Mouse (Mus musculus) hindbrain, embryonic 10.5 days (tissue): Measurements from ENCODE around the gene Mad2l1bp. TPM values are rescaled to one million over a fixed set of nuclear protein-coding genes. Genes with fewer than 3 reads are reported as not detected.

ENCODE experiments used
- DNase-seq: peaks from one replicate; pipeline ENCODE4 v3.0.0-alpha.2; 2017; ENCODE audit warnings: low spot score
- H3K27ac ChIP-seq: fragments of 300-500 bp; sonication (generic); 2 replicates; pipeline ENCODE4 v1.5.1; 2016; ENCODE audit warnings: mild to moderate bottlenecking, moderate library complexity
- H3K27me3 ChIP-seq: fragments of 300-500 bp; sonication (generic); 2 replicates; pipeline ENCODE4 v1.6.1; 2016; ENCODE audit warnings: mild to moderate bottlenecking; ENCODE audit not compliant: poor library complexity, insufficient read depth, severe bottlenecking
- H3K36me3 ChIP-seq: fragments of 300-500 bp; sonication (generic); 2 replicates; pipeline ENCODE4 v1.6.1; 2016; ENCODE audit warnings: mild to moderate bottlenecking, moderate library complexity
- H3K4me1 ChIP-seq: fragments of 300-500 bp; sonication (generic); replicated peaks from 2 replicates; pipeline ENCODE4 v1.6.1; 2016; ENCODE audit warnings: mild to moderate bottlenecking
- H3K4me3 ChIP-seq: fragments of 300-500 bp; sonication (generic); 2 replicates; pipeline ENCODE4 v1.5.1; 2016; ENCODE audit warnings: mild to moderate bottlenecking, moderate library complexity
- H3K9me3 ChIP-seq: fragments of 300-500 bp; sonication (generic); 2 replicates; pipeline ENCODE4 v1.6.1; 2016; ENCODE audit warnings: mild to moderate bottlenecking, moderate library complexity
- WGBS: fragments of 180-500 bp; shearing (Covaris S2); methylation state at CpG from one replicate; pipeline ENCODE4 v1.1.7; 2016; 5-methylcytosine and 5-hydroxymethylcytosine counted together
- polyA plus RNA-seq: library from polyadenylated mRNA; unstranded; fragments of >200 nt; fragmentation: Nextera tagmentation; extraction: Ambion mirVana; gene quantifications from 2 replicates; pipeline ENCODE4 v1.2.1, GENCODE M21; 2016

The Mad2l1bp gene
- 38.7 and 38.9 TPM in 2 replicates for polyA plus RNA-seq

DNA sequence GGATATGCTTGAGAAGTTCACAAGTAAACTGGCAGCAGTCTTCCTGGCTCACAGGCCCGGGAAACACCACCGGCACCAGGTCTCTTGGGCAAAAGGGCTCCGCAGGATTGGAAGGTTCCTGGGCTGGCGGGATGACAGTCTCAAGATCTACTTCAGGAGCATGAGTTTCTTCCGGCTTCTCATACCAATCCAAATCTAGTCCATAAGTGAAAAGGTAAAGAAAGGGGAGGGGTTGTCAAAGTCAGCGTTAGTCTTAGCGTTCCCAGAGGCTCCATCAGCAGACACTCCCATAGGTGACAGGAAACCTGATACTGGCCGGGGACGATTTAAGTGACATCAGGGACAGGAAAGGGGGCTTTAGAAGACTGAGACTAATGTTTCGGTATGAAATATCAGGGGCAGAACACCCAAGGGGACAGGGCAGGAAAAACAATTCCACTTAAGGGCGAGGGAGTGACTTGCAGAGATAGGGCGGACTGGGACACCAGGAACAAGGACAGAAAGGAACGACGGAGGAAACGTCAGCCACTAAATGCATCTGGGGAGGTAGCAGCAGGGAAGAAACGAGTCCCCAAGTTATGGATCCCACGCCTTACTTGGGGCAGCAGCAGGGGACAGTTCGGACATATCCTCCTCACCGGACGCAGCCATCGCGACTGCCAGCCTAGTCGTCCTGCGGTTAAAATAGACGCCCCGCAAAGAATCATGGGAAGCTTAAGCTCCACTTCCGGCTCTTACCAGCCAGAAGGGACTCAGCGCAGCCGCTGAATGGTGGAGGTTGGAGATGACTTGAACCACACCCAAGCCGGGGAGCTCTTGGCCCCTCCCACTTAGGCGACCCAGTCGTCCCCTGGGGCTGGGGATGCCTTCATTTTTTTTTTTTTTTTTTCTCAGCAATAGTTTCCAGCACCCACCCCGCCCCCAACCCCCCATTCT lies at the start of gene Mad2l1bp:
TSS of gene Mad2l1bp (minus strand) at position 707 of the 936 bp plus-strand sequence.
- Histone ChIP-seq H3K4me1 (peaks cover 13% of the 10 kb centered on the region), H3K27ac (peak within 1 kb of the TSS; percentile 89), H3K27me3 (no peaks in the 10 kb centered on the region), H3K36me3 (peaks cover 24% of the 10 kb centered on the region), H3K9me3 (no peaks in the 10 kb centered on the region), H3K4me3 (peak within 1 kb of the TSS; percentile 78)
- DNase-seq: peak; percentile 89
- WGBS: 9% methylated on average over 33 of the region's 33 CpGs

GRCm38 (mm10) chr17:46203078-46203477 lies 49.7 kb upstream of the Mad2l1bp start:
- H3K9me3 ChIP-seq: no peaks in the 10 kb centered on the region
- no peak for DNase-seq
- H3K27ac ChIP-seq: peak overlapping the region; percentile 92
- under 1% methylated on average over 20 of the region's 20 CpGs for WGBS
- peaks cover 64% of the 10 kb centered on the region for H3K36me3 ChIP-seq
- no peaks in the 10 kb centered on the region for H3K27me3 ChIP-seq
- H3K4me3 ChIP-seq: peak overlapping the region; percentile 93
- H3K4me1 ChIP-seq: peaks cover 27% of the 10 kb centered on the region

- WGBS: under 1% methylated on average over 66 of the region's 66 CpGs
- no peaks in the 10 kb centered on the region for H3K9me3 ChIP-seq
- peaks cover 27% of the 10 kb centered on the region for H3K4me1 ChIP-seq
- H3K4me3 ChIP-seq: peak within 1 kb of the TSS; percentile 93
- DNase-seq: peak; percentile 93
- peak within 1 kb of the TSS; percentile 92 for H3K27ac ChIP-seq
- peaks cover 64% of the 10 kb centered on the region for H3K36me3 ChIP-seq
- H3K27me3 ChIP-seq: no peaks in the 10 kb centered on the region
Observed at GRCm38 (mm10) chr17:46202421-46203071, 49.2 kb upstream of the Mad2l1bp start, which contains the start of the genes Polh and Xpo5. TSS of gene Polh (minus strand) at chr17:46202645. TSS of gene Xpo5 (plus strand) at chr17:46202782.

GRCm38 (mm10) chr17:46201151-46201550 lies 47.8 kb upstream of the Mad2l1bp start:
- peaks cover 27% of the 10 kb centered on the region for H3K4me1 ChIP-seq
- no peak for DNase-seq
- WGBS: 78% methylated on average over 6 of the region's 6 CpGs
- H3K36me3 ChIP-seq: peaks cover 64% of the 10 kb centered on the region
- H3K27ac ChIP-seq: no peak overlapping the region
- peak overlapping the region; percentile 93 for H3K4me3 ChIP-seq
- no peaks in the 10 kb centered on the region for H3K9me3 ChIP-seq
- no peaks in the 10 kb centered on the region for H3K27me3 ChIP-seq

- Histone ChIP-seq H3K4me3 (no peak overlapping the region), H3K27ac (no peak overlapping the region), H3K36me3 (peaks cover 98% of the 10 kb centered on the region), H3K27me3 (no peaks in the 10 kb centered on the region), H3K9me3 (no peaks in the 10 kb centered on the region), H3K4me1 (no peaks in the 10 kb centered on the region)
- no peak for DNase-seq
- WGBS: 97% methylated on average over 2 of the region's 2 CpGs
Observed at GRCm38 (mm10) chr17:46188829-46189228, 35.5 kb upstream of the Mad2l1bp start.

DNA sequence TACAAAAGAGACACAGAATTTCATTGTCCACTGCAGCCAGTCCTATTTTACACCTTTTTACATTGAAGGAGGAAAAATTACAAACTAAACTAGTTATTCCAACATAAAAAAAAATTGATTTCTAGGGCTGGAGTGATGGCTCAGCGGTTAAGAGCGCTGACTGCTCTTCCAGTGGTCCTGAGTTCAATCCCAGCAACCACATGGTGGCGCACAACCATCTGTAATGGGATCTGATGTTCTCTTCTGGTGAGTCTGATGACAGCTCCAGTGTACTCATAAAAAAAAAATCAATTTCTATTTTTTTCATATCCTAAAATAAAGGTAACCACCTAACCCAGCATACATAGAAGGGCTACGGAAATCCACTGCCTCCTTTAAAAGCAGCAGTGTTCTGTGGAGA lies 28.9 kb upstream of the Mad2l1bp start:
- Histone ChIP-seq H3K4me3 (no peak overlapping the region), H3K27ac (no peak overlapping the region), H3K9me3 (no peaks in the 10 kb centered on the region), H3K27me3 (no peaks in the 10 kb centered on the region), H3K36me3 (peaks cover 98% of the 10 kb centered on the region), H3K4me1 (no peaks in the 10 kb centered on the region)
- no peak for DNase-seq
- WGBS: 83% methylated on average over 4 of the region's 4 CpGs

- no peak for DNase-seq
- H3K36me3 ChIP-seq: peaks cover 93% of the 10 kb centered on the region
- WGBS: 74% methylated on average over 3 of the region's 3 CpGs
Observed at GRCm38 (mm10) chr17:46170538-46170937, 17.2 kb upstream of the Mad2l1bp start.

GRCm38 (mm10) chr17:46168768-46169167 lies 15.4 kb upstream of the Mad2l1bp start:
- WGBS: 91% methylated on average over 5 of the region's 5 CpGs
- DNase-seq: no peak
- no peaks in the 10 kb centered on the region for H3K9me3 ChIP-seq
- H3K36me3 ChIP-seq: peaks cover 95% of the 10 kb centered on the region
- no peaks in the 10 kb centered on the region for H3K27me3 ChIP-seq
- H3K4me1 ChIP-seq: no peaks in the 10 kb centered on the region
- no peak overlapping the region for H3K4me3 ChIP-seq
- no peak overlapping the region for H3K27ac ChIP-seq

More at GRCm38 (mm10) chr17:46170538-46170937, 17.2 kb upstream of the Mad2l1bp start:
- H3K9me3 ChIP-seq: no peaks in the 10 kb centered on the region
- no peaks in the 10 kb centered on the region for H3K27me3 ChIP-seq
- no peak overlapping the region for H3K27ac ChIP-seq
- H3K4me3 ChIP-seq: no peak overlapping the region
- no peaks in the 10 kb centered on the region for H3K4me1 ChIP-seq

- peaks cover 98% of the 10 kb centered on the region for H3K36me3 ChIP-seq
- WGBS: 72% methylated on average over 5 of the region's 5 CpGs
- no peak for DNase-seq
Observed at GRCm38 (mm10) chr17:46168318-46168717, 15.0 kb upstream of the Mad2l1bp start.

GRCm38 (mm10) chr17:46167014-46167413 lies 13.7 kb upstream of the Mad2l1bp start:
- Histone ChIP-seq H3K27ac (no peak overlapping the region), H3K4me1 (peaks cover 12% of the 10 kb centered on the region), H3K27me3 (no peaks in the 10 kb centered on the region), H3K9me3 (no peaks in the 10 kb centered on the region), H3K36me3 (peaks cover 93% of the 10 kb centered on the region), H3K4me3 (no peak overlapping the region)
- 86% methylated on average over 11 of the region's 11 CpGs for WGBS
- DNase-seq: no peak

More at GRCm38 (mm10) chr17:46168318-46168717, 15.0 kb upstream of the Mad2l1bp start:
- Histone ChIP-seq H3K4me1 (no peaks in the 10 kb centered on the region), H3K27ac (no peak overlapping the region), H3K27me3 (no peaks in the 10 kb centered on the region), H3K9me3 (no peaks in the 10 kb centered on the region), H3K4me3 (no peak overlapping the region)

GRCm38 (mm10) chr17:46166270-46166669 lies 12.9 kb upstream of the Mad2l1bp start:
- peaks cover 87% of the 10 kb centered on the region for H3K36me3 ChIP-seq
- peaks cover 19% of the 10 kb centered on the region for H3K4me1 ChIP-seq
- H3K27ac ChIP-seq: no peak overlapping the region
- H3K4me3 ChIP-seq: no peak overlapping the region
- no peaks in the 10 kb centered on the region for H3K27me3 ChIP-seq
- WGBS: 83% methylated on average over 5 of the region's 5 CpGs
- DNase-seq: no peak
- no peaks in the 10 kb centered on the region for H3K9me3 ChIP-seq

GRCm38 (mm10) chr17:46165460-46165859 lies 12.1 kb upstream of the Mad2l1bp start:
- 91% methylated on average over 12 of the region's 12 CpGs for WGBS
- Histone ChIP-seq H3K9me3 (no peaks in the 10 kb centered on the region), H3K27me3 (no peaks in the 10 kb centered on the region), H3K4me1 (peaks cover 20% of the 10 kb centered on the region), H3K4me3 (no peak overlapping the region), H3K27ac (no peak overlapping the region), H3K36me3 (peaks cover 79% of the 10 kb centered on the region)
- no peak for DNase-seq

DNA sequence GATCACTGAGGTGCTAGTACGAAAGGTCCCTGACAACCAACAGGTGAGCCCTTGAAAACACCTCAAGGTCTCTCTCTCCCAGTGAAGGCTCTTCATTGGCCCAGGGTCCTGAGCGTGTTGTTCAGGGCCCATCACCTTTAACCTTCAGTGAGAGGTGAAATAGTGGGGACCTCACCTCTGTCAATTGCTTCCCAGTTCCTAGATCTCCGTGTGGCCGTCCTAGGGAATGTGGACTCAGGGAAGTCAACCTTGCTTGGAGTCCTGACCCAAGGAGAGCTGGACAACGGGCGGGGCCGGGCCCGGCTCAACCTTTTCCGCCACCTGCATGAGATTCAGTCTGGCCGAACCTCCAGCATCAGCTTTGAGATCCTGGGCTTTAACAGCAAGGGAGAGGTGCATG lies 11.4 kb upstream of the Mad2l1bp start:
- Histone ChIP-seq H3K36me3 (peaks cover 72% of the 10 kb centered on the region), H3K4me3 (no peak overlapping the region), H3K9me3 (no peaks in the 10 kb centered on the region), H3K27ac (no peak overlapping the region), H3K27me3 (no peaks in the 10 kb centered on the region), H3K4me1 (peaks cover 26% of the 10 kb centered on the region)
- no peak for DNase-seq
- 93% methylated on average over 10 of the region's 10 CpGs for WGBS
